Mouse (Mus musculus) midbrain, embryonic 11.5 days (tissue): ENCODE measurements at regions not wholly inside any gene's neighbourhood (a gene's known extent, or its start where the extent isn't known, plus 50 kb on each side); places are given as distances from the start of the nearest gene placed in this dataset.

Source experiments
- ATAC-seq: fragments of 200-750 bp; cut with Nextera tagmentation; 2 replicates; pipeline ENCODE4 v1.8.0; 2017; ENCODE audit warnings: moderate TSS enrichment, moderate library complexity; ENCODE audit not compliant: low FRiP score
- DNase-seq: peaks from one replicate; pipeline ENCODE4 v3.0.0; 2015; ENCODE audit warnings: low spot score; ENCODE audit errors: missing footprints
- H3K27ac ChIP-seq: fragments of 300-500 bp; sonication (generic); 2 replicates; pipeline ENCODE4 v1.5.1; 2014; ENCODE audit warnings: low read depth, low read length
- H3K27me3 ChIP-seq: fragments of 300-500 bp; sonication (generic); 2 replicates; pipeline ENCODE4 v1.6.1; 2014; ENCODE audit warnings: mild to moderate bottlenecking, low read length, moderate library complexity, mixed read lengths; ENCODE audit not compliant: control insufficient read depth, insufficient read depth
- H3K36me3 ChIP-seq: fragments of 300-500 bp; sonication (generic); 2 replicates; pipeline ENCODE4 v1.6.1; 2014; ENCODE audit warnings: mild to moderate bottlenecking, low read length, moderate library complexity, mixed read lengths; ENCODE audit not compliant: control insufficient read depth, insufficient read depth
- H3K4me1 ChIP-seq: fragments of 300-500 bp; sonication (generic); 2 replicates; pipeline ENCODE4 v1.6.1; 2014; ENCODE audit warnings: low read length; ENCODE audit not compliant: control insufficient read depth, insufficient read depth
- H3K4me2 ChIP-seq: fragments of 300-500 bp; sonication (generic); 2 replicates; pipeline ENCODE4 v1.6.1; 2014; ENCODE audit warnings: mild to moderate bottlenecking, moderate library complexity
- H3K4me3 ChIP-seq: fragments of 300-500 bp; sonication (generic); 2 replicates; pipeline ENCODE4 v1.5.1; 2014; ENCODE audit warnings: low read depth, low read length
- H3K9ac ChIP-seq: fragments of 300-500 bp; sonication (generic); 2 replicates; pipeline ENCODE4 v1.6.1; 2014; ENCODE audit warnings: low read length
- H3K9me3 ChIP-seq: fragments of 300-500 bp; sonication (generic); 2 replicates; pipeline ENCODE4 v1.6.1; 2016; ENCODE audit warnings: low read length; ENCODE audit not compliant: control insufficient read depth
- WGBS: fragments of 180-500 bp; shearing (Covaris S2); extraction: QIAGEN DNeasy Blood & Tissue Kit; methylation state at CpG from one replicate; pipeline ENCODE4 v1.1.7; 2014; 5-methylcytosine and 5-hydroxymethylcytosine counted together

DNA sequence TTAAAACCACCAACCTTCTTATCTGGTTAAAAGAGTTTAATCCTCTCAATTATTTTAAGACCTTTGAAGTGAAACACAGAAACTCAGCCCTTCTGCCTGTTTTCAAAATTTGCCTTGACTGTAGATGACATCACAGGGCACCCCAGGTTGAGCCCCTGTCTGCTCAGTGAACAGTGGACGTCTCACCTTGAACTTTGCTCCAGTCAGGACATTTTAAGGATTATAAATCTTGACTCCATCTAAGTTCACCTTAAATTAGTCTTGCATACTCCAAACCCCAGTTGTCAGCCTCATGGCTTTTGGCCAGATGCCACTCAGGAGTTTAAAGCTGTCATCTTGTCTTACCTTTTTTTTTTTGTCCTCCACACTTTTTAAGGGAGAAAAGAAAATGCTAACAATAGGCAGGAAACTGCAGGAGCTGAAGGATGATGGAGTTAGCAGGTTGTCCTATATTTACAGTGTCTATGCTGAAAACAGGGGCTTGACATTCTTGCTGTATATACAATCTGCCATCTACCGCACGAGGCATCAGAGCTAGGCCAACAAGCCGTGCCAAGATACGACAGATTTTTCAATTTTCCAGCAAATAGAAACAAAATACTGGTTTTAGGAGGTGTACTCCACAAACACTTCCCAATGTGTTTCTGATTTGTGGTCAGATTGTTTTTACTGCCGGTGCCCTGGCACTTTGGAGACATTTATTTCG lies 195.4 kb downstream of the Tfec start:
- DNase-seq: no peak

DNA sequence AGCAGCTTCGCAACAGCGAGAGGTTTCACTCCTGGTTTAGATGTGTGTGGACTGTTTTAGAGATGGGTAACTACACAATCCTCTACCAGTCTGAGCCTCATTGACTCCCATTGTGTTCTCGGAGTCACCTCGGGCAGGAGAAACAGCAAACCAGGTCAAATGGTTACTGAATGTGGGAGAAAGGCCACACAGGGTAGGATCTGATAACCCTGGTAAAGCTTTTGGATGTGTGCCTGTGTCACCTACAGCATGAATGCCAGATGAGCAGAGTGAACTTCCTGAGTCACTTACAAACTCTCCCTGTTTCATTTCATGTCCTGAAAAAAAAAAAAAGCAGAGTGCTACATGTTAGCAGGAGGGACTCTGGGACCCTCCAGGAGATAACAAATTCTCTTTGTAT lies 201.0 kb downstream of the Tfec start:
- no peaks in the 10 kb centered on the region for H3K27me3 ChIP-seq
- no peak overlapping the region for H3K4me3 ChIP-seq
- no peak for ATAC-seq
- 64% methylated on average over 4 of the region's 4 CpGs for WGBS
- H3K4me2 ChIP-seq: no peak overlapping the region
- no peak for DNase-seq
- H3K9me3 ChIP-seq: no peaks in the 10 kb centered on the region
- no peak overlapping the region for H3K9ac ChIP-seq
- no peaks in the 10 kb centered on the region for H3K36me3 ChIP-seq
- no peaks in the 10 kb centered on the region for H3K4me1 ChIP-seq
- no peak overlapping the region for H3K27ac ChIP-seq

More for the DNA sequence above, 195.4 kb downstream of the Tfec start:
- 69% methylated on average over 7 of the region's 7 CpGs for WGBS
- Histone ChIP-seq H3K4me2 (no peak overlapping the region), H3K9me3 (no peaks in the 10 kb centered on the region), H3K9ac (no peak overlapping the region), H3K27ac (no peak overlapping the region), H3K4me3 (no peak overlapping the region), H3K36me3 (no peaks in the 10 kb centered on the region), H3K4me1 (no peaks in the 10 kb centered on the region), H3K27me3 (no peaks in the 10 kb centered on the region)
- ATAC-seq: no peak

DNA sequence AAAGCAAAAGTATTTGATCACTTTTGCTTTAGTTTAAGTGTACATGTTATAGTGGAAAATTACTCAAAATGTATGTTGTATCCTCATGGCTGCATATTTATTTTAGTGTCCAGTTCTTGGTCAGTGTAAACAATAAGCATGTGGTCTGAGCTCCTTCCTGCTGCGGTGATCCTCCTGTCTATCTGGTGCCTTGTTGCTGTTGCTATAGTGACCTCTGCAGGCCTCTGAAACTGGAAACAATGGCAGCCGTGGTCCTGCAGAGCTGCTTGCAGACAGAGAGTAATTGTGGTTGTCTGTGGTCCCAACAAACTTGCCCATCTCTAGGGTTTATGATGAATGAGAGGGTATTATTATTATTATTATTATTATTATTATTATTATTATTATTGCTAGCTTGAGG lies 230.2 kb downstream of the Tfec start:
- Histone ChIP-seq H3K27ac (no peak overlapping the region), H3K36me3 (no peaks in the 10 kb centered on the region), H3K9me3 (no peaks in the 10 kb centered on the region; the same call in 1 of the 2 replicates), H3K4me3 (no peak overlapping the region), H3K4me2 (no peak overlapping the region), H3K9ac (no peak overlapping the region), H3K27me3 (no peaks in the 10 kb centered on the region), H3K4me1 (no peaks in the 10 kb centered on the region; the same call in 1 of the 2 replicates)
- ATAC-seq (peak; percentile 92), DNase-seq (no peak)
- WGBS: 2% methylated on average over 2 of the region's 2 CpGs

DNA sequence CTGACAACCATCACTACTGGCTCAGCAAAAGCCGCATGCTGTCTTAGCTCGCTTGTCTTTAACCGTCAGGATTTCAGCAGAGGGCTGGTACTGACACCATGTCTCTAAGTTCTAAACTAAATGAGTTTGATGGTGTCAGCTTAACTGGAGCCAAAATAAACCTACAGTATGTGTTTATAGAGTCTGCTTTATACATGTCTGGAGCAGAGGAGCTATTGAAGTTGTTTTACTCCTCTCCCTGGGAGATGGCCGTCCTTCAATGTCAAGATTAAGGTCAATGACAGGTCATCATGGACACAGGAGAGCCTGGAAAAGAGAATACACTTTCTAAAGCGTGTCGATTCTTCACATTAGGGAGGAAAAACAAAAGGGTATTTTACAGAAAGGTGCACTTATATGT lies 231.0 kb downstream of the Tfec start:
- 32% methylated on average over 6 of the region's 6 CpGs for WGBS
- Histone ChIP-seq H3K4me2 (no peak overlapping the region), H3K9me3 (no peaks in the 10 kb centered on the region; the same call in 1 of the 2 replicates), H3K27me3 (no peaks in the 10 kb centered on the region), H3K27ac (no peak overlapping the region), H3K36me3 (no peaks in the 10 kb centered on the region), H3K4me1 (no peaks in the 10 kb centered on the region; the same call in 1 of the 2 replicates), H3K9ac (no peak overlapping the region), H3K4me3 (no peak overlapping the region)
- ATAC-seq (peak; percentile 61), DNase-seq (no peak)

DNA sequence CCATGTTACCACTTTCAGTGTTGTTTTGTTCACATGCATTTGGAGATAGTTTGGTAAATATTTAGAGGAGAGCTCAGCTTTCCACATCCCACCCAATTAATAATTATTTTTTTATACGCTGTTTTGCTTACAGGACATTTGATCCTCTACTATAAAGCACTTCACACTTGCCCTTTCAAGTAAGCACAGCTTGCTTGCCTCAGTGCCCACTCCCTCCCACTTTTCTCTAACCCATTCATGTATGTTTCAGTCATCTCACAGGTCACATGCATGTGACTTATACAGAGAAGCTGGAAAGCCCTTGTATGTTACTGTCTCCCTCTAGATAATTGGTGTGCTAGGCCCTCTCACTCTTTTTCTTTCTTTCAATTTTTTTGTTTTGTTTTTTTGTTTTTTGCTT lies 252.0 kb downstream of the Tfec start:
- Histone ChIP-seq H3K36me3 (no peaks in the 10 kb centered on the region), H3K27ac (no peak overlapping the region), H3K27me3 (no peaks in the 10 kb centered on the region), H3K4me3 (no peak overlapping the region), H3K4me2 (no peak overlapping the region), H3K9ac (no peak overlapping the region), H3K4me1 (no peaks in the 10 kb centered on the region), H3K9me3 (no peaks in the 10 kb centered on the region)
- no peak for ATAC-seq
- 96% methylated on average over 1 of the region's 1 CpGs for WGBS
- no peak for DNase-seq

DNA sequence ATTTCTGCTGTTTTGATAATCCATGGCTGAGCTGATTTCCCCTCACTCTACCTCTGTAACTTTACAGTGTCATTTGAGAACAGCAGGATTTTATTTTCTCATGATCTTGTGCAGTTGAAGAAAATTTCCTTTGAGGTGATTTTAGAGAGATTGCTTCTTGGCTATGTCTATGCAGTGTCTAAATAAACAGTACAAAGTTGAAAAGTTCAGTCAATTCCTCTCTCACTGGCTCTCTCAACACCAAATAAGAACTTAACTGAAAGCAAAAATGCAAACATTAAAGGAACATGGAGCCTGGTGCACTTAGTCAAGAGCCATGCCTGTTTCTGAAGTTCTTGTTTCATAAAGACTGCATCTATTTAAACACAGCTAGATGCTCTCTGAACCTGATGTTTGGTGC lies 254.7 kb downstream of the Tfec start:
- no peaks in the 10 kb centered on the region for H3K27me3 ChIP-seq
- ATAC-seq (no peak), DNase-seq (no peak)
- H3K4me3 ChIP-seq: no peak overlapping the region
- no peaks in the 10 kb centered on the region for H3K9me3 ChIP-seq
- H3K27ac ChIP-seq: no peak overlapping the region
- no peaks in the 10 kb centered on the region for H3K36me3 ChIP-seq
- H3K4me2 ChIP-seq: no peak overlapping the region
- no peaks in the 10 kb centered on the region for H3K4me1 ChIP-seq
- no peak overlapping the region for H3K9ac ChIP-seq

DNA sequence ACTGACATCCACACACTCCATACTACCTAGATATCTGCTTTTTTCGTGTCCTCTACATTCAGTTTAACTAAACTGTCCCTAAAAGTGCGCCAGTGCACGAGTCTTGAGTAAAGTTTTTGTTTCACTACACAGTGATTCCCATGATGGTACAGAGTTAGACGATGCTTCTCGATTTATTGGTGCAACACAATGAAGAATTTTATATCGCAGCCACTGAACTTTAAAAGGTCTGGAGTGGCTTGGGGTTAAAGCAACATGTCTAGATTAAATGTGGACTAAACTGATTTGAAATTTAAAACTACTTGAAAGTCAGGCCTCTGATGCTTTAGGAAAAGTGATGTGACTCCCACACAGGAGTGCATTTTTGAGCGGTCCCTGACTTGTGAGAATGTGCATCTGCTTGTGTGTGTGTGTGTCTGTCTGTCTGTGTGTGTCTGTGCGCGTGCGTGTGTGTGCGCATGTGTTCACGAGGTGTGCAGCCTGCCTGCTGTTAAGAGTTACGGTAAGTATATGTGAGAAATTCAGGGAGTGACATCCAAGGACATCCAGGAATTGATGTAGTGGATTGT lies 261.4 kb downstream of the Tfec start:
- Histone ChIP-seq H3K9me3 (no peaks in the 10 kb centered on the region), H3K27ac (no peak overlapping the region), H3K4me2 (no peak overlapping the region), H3K36me3 (no peaks in the 10 kb centered on the region), H3K27me3 (no peaks in the 10 kb centered on the region), H3K4me3 (no peak overlapping the region), H3K4me1 (no peaks in the 10 kb centered on the region), H3K9ac (no peak overlapping the region)
- 90% methylated on average over 13 of the region's 13 CpGs for WGBS
- DNase-seq (no peak), ATAC-seq (no peak)

DNA sequence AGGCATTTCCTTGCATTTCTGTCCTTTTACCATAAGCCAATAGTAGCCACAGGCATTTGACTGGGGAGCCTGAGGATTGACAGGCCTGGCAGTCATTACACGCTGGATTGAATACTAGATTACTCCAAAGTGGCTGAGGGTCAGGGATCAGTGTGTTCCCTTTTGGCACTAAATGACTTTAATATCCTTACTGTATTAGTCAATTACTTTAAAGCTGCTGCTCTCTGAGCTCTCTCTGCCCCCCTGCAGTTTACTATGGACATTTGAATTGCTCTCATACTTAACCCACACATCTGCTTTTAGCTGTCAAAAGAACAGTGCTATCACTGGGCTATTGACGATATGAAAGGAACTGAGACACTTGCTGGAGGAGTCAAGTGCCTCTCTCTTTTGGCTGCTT lies 262.1 kb downstream of the Tfec start:
- peak; percentile 46 for ATAC-seq
- H3K27me3 ChIP-seq: no peaks in the 10 kb centered on the region
- 34% methylated on average over 2 of the region's 2 CpGs for WGBS
- H3K4me2 ChIP-seq: no peak overlapping the region
- no peaks in the 10 kb centered on the region for H3K36me3 ChIP-seq
- no peak overlapping the region for H3K27ac ChIP-seq
- no peak for DNase-seq
- H3K4me3 ChIP-seq: no peak overlapping the region
- H3K9ac ChIP-seq: no peak overlapping the region
- no peaks in the 10 kb centered on the region for H3K4me1 ChIP-seq
- H3K9me3 ChIP-seq: no peaks in the 10 kb centered on the region

DNA sequence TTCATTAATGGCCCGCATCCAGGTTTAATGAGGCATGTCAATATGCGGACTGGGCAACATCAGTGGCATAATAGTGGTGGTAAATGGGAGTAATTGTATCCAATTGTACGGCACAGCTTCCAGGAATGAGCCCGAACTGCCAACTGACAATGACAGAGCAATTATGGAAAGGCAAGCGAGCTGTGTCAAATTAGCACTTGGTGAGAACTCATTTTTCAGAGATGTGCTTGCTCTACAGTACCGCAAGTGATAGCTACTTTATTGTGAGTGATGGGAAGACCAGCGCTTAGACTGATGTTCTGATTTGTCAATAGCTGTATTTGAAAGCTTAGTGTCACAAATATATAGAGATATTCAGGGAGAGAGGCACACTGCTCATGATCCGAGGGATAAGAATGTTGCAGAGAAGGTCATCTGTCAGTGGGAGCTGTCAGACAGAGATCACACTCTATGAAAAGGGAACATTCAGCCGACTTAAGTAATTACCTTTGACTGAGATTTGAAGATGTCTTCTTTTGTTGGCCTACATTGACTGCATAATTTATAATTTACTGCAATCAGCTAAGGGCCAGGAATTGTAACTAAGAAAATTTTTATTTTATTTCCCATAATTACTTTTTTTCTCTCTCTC lies 290.7 kb downstream of the Tfec start:
- H3K27me3 ChIP-seq: no peaks in the 10 kb centered on the region
- H3K9ac ChIP-seq: no peak overlapping the region
- no peak overlapping the region for H3K4me3 ChIP-seq
- H3K4me1 ChIP-seq: no peaks in the 10 kb centered on the region
- no peaks in the 10 kb centered on the region for H3K9me3 ChIP-seq
- ATAC-seq (0 out of 2 replicates have a peak, but pooled peaks have one; percentile 35), DNase-seq (no peak)
- no peak overlapping the region for H3K27ac ChIP-seq
- 69% methylated on average over 9 of the region's 9 CpGs for WGBS
- H3K4me2 ChIP-seq: no peak overlapping the region
- no peaks in the 10 kb centered on the region for H3K36me3 ChIP-seq
